Mouse (Mus musculus) adrenal gland, postnatal 25 days (tissue): ENCODE measurements around the gene Vamp1. TPM values are rescaled to one million over a fixed set of nuclear protein-coding genes. Genes with fewer than 3 reads are reported as not detected.

ENCODE experiments used
- DNase-seq: peaks from one replicate; pipeline ENCODE4 v3.0.0; 2021; ENCODE audit warnings: mixed read lengths
- total RNA-seq: library from RNA; stranded (reverse); gene quantifications from 2 replicates; pipeline ENCODE4 v1.2.3, GENCODE M21; 2021

Vamp1 gene
- total RNA-seq, 1 experiment from 2014 or later: 102 TPM

DNA sequence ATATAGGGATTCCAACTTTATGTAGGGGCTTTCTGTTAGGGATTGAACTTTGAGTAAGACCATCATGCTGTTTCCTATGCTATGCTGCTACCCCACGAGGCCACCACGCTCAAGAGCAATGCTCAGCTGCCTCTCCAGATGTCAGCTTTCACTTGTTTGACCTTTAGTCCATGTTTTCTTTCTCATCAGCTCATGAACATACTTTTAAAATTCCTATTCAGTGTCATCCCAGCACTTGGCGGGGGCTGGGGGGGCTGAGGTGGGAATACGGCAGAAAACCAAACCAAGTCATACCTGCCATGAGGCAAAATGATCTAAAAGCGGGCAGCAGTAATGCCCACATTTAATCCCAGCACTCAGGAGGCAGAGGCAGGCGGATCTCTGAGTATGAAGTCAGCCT lies 2.2 kb upstream of the Vamp1 start:
- DNase-seq: no peak

DNA sequence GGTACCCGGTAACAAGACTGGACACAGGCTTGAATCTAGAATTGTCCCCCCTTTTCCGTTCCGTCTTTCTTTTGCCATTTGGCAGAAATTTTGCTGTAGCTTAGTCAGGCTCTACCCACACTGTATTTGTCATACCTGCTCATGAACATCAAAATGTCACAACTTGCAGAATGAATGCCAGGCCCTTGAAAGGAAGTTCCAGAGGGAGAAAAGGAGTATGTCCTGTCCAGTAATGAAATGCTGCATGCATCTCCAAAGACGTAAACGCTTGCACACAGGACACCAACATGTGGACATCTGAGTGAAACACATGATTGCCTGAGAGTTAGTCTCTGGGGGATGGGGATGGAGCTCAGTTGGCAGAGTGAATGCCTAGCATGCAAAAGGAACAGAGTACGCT lies 1.6 kb upstream of the Vamp1 start:
- DNase-seq: no peak

DNA sequence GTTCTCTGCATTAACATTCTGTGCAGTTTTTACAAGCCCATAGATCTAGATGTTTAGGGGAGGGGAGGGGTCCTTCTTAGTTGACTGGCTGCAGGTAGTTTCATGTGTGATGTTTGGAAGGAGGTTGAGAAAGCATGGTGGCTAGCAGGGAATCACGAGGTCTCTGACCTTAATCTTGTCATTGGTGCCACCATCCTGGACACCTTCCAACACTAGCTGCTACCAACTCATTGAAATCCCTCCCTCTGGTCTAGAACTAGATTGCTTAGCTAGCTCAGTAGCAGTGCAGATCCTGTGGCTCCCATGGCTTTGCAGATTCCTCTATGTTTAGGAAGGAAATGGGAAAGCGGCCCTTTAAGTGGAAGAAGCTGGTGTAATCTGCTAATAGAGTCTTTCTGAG lies 1.5 kb downstream of the Vamp1 start:
- DNase-seq: peak; percentile 53

DNA sequence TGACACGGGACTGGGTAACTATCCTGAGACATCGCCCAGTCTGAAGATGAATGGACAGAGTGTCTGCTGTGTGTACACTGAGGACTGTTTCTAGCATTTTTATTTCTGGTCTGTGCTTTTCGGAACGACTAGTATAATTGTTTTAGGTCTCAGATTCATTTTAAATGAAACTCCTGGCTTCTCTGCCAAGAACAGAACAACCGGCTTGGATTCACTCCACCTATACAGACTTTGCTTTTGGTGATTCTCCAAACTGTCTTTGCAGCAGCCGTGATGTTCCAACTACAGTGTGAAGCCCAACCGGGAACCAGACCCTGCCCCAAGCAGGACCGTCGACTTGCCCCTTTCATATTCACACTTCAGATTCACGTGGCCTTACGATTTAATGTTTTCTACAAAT lies 2.5 kb downstream of the Vamp1 start:
- no peak for DNase-seq

DNA sequence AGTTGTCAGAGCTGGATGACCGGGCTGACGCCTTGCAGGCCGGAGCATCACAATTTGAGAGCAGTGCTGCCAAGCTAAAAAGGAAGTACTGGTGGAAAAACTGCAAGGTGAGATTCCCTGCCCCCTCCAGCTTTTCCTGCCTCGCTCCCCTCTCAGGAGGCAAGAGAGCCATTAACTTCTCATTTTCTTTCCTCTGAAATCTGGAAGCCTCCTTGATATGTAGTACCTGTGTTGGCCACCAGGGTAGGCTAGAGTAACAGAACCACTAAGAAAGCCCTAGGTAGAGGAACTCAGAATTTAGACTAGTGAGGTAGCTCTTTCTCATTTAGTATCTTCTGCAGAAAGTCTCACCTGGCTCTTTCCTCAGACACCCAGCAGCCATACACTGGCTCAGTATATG lies 3.6 kb downstream of the Vamp1 start:
- DNase-seq: no peak

DNA sequence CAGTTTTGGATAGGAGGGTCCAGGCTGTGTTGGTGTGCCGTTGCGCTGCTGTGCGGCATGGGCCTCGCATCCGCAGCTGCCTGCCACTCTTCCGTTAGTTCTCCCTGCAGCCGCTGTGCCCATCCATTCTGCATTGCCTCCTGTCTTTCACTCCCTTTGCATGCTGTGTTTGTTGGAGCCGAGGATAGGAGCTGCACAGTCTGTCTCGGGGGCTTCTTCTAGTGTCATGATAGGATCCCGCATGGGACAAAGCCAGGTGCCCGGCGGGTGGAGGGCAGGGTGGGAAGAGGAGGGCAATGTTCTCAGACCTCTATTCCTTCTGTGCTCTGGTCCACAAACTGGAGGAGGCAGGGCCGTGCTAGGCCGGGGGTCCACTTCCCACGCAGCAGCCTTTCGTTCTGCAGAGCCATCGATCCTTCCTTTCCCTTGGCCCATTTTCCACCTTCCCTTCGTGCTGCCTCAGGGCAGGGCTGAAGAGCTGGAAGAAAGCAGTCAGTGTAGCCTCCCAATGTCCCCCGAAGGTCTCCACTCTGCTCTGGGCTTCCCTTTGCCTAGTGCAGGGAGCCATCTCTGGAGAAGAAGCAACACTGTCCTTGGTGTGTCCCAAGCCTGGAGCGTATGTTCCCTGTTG lies 5.9 kb downstream of the Vamp1 start:
- no peak for DNase-seq

DNA sequence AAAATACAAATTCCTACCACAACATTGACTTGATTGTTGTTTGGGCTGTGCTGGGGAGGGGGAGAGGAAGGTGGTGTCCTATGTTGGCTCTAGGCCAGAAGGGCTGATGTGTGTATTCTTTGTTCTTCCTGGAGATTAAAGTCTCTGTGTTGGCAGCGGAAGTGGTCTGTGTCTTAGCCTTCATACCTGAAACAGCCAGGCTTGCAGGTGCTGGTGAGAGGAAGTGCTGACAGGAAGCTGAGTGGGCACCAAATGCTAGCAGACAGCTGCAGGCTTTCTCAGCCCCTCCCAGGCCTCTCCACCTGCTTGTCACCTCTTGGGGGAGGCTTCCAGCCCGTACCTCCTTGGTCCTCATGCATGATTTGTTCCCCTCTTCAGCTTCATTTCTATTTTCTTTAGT lies 6.8 kb downstream of the Vamp1 start:
- no peak for DNase-seq

DNA sequence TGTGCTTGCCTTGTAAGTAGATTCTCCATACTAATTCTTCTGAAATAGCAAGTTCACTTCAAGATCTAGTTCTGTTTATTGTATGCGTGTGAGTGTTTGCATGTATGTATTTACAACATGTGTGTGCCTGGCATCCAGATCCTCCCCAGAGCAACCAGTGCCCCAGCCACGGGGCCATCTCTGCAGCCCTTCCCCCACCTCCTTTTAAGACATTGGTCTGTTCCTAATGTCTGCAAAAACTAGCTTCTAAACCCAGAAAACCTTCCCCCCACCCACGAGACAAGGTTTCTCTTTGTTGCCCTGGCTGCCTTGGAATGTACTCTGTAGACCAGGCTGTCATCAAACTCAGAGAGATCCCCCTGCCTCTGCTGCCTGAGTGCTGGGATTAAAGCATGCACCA lies 7.2 kb downstream of the Vamp1 start:
- no peak for DNase-seq

DNA sequence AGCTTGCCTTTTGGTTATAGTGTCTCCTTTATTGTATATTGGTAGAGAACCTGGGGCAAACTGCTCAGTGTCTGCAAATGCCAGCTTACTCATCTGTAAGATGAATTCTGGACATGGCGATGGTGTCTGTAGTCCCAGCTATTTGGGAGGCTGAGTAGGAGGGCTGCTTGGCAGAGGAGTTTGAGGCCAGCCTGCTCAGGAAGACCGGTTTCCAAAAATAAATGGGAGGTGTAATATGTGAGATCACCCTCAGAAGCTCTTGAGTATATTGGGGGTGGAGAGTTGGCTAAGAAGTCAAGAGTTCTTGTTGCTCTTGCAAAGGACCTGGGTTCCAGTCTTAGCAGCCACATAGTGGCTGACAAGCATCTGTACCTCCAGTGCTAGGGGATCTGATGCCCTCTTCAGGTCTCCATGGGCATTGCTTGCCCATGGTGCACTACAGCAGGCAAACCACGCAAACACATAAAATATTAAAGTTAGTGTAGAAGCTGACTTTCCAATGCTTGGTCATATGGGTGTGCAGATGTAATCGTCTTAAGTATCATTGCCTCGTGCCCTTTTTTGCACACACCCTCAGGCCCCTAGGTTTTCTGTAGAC lies 10.3 kb downstream of the Vamp1 start:
- no peak for DNase-seq

DNA sequence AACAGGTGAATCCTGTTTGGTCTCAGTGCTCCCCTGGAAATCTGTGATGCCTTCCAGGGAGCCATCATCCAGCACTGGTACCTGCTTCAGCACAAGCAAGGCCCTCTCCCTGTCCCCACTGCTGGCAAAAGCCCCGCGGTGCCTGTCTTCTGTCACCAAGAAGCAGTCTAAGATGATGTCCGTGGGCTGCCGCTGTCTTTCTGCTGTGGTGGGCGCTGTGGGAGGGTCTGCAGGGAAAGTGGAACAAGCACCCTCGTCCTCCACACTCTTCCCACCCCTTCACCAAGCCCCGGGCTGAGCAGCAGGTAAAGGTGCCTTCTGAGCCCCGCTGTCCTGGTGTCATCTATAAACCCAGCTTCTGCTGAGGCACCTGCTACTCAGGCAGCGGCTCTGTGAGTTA lies 15.2 kb downstream of the Vamp1 start:
- DNase-seq: no peak

DNA sequence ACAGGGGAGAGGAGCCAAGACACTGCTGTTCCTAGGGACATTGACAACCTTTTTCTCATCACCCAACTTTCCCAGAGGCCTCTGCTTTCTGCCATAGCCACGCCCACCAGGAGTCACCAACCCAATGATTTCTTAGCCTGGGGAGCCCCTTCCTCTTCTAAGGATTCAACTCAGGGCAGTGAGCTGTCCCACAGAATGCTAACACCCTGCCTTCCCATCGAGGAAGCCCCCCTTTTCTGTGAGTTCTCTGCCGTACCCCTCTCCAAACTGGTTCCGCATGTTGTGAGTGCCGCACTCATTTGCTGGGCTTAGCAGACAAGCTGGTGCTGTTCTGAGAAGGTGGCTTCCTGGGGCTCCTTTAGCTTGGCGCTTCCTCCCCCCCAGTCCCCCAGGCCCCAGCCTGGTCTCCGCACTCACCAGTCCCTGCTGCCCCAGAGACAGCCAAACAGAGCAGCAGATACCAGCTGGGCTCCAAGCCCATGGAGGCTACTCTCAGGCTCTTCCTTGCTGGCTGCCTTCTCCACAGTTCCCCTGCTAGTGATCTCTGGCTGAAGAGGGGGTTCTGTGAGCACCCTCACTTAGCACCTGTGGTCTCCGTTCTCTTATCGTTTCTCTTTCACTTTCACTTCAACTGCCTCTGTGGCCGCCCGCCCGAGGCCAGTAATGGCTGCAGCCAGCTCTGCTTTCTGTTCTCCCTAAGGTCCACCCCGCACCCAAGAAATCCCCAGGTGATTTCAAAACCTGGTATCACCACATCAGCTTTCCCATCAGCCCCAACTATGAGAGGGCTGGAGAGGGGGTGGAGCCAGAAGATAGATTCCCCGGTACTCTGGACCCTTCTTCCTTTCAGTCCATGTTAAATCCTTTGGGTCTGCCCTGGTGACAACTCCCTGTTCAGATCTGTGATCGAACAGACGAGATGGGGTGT lies 16.0 kb downstream of the Vamp1 start, which contains the start of gene Tapbpl:
Gene Tapbpl (minus strand): TSS at position 744 of the 928 bp plus-strand sequence.
- peak; percentile 56 for DNase-seq

DNA sequence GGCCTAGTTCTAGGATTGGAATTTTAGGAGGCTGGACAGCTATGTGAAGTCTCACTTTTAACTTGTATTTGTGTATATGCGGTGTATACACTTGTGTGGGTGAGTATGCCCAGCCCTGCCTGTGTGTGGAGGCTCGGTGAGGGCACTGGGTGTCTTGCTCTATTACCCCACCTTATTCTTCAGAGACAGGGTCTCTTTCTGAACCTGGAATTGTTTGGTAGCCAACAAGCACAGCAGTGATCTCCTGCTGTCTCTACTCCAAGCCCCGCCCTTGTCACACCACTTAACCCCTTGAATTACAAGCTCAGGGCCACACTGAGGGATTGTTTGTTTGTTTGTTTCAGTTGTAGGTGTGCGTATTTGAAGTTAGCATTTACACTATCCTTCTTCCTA lies 16.7 kb downstream of the Vamp1 start:
- no peak for DNase-seq

DNA sequence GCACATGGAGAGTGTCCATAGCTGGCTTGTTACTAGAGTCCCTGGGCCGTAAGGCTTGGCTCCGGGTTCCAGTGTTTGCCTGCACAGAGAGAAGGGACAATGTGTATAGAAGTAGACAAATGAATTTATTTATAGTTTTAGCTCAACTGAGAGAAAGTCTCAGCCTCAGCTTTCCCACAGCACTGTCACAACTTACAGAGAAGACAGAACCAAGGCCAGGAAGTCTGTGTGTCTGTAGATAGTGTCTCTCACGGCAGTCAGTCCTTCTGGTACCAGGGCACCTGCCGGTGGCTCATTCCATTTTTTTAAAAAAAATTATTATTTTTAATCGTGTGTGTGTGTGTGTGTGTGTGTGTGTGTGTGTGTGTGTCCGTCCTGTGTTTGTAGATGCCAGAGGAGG lies 17.2 kb downstream of the Vamp1 start:
- no peak for DNase-seq

DNA sequence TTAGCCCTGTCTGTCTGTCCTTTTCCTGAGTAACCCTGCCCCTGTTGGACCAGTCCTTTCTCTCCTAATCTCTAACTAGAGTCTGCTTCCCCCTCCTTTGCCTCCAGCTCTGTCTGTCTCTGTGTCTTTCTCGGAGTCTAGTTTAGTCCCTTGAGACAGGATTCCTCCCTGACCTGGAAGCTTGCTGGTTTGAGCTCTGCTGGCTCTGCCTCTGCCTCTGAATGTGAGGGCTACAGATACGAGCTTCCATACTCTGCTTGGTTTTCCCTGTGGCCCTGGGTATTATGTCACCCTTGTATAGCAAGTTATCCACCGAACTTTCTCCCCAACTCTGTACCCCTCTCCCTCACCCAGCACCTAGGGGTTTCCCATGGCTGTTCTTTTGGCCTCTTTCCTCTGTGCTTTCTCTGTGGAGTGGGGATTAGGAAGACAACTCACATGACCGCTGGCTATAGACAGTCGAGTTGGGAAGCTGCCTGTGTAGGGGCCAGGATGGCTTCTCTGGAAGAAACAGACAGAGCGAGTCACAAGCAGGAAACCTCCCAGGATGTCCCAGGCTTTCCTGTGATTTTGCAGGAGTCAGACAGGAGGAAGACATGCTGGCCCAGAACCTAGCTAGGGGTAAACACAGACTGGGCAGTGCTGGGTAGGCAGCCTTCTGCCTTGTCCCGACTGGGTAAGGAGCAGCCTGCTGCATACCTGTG lies 18.6 kb downstream of the Vamp1 start:
- no peak for DNase-seq

DNA sequence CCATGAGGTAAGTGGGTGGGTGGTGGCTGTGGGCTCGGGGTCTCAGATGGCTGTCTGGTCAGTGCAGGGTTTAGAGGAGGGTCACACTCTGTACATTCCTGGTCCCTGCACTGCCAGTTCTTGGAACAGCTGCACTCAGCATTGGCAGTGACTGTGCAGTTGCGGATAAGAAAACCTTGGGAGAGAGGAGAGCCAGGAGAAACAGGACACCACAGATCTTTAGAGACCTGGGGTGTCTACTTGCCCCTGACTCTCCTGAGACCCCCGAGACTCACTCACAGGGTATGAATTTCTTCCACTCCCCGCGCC lies 19.1 kb downstream of the Vamp1 start:
- DNase-seq: no peak

DNA sequence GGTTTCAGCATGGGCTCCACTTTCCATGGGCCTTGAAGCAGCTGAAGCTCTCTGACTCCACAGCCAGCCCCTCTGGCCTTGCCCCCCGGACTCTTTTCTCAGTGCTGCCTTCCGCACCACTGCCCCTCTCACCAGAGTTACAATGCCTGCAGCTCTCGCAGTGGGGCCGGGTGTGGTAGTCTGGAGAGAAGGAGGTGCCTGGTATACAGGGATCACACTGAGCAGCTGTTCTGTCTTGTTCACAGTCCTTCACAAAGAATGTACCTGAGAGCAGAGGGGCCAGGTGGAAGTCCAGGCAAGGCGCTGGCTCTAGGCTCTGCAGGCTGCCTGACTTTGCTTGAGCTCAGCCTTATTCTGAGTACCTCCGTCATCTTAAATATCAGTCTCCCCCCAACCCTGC lies 21.0 kb downstream of the Vamp1 start:
- DNase-seq: no peak

DNA sequence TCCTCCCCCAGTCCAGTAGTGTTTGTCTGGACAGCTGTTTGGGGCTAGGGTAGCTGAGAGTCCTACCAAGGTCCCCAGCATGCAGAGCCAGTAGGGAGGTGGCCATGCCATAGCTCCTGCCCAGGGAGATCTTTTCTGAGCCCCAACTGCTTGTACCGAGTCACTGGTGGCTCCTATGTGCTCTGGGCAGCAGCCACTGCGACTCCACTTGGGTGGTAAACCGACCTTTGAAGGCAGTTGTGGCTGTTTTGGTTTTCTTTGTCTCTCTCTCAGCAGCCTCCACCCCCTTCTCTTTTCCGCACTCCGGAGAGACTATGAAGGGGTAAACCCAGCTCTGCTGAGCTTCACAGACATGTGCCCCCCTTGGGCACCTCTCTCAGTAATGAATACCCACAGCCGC lies 21.4 kb downstream of the Vamp1 start, which contains the start of gene Cd27:
Gene Cd27 (minus strand): TSS at position 229 of the 400 bp plus-strand sequence.
- DNase-seq: no peak

DNA sequence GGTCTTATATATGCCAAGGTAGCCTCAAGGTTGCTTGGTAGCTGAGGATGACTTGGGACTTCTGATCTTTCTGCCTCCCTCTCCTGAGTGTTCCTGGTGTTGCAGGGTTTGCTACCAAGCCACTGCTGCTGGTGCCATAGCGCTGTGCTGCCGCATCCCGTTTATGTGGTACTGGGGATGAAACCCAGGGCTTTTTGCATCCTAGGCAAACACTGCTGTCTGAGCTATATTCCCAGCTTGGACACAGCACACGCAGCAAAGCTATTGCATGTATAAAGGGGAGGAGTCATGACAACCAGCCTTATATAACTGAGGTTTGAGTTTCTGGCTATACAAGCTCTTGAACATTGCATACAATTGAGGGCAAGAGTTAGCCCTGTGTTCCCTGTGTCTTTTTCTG lies 22.1 kb downstream of the Vamp1 start:
- no peak for DNase-seq

DNA sequence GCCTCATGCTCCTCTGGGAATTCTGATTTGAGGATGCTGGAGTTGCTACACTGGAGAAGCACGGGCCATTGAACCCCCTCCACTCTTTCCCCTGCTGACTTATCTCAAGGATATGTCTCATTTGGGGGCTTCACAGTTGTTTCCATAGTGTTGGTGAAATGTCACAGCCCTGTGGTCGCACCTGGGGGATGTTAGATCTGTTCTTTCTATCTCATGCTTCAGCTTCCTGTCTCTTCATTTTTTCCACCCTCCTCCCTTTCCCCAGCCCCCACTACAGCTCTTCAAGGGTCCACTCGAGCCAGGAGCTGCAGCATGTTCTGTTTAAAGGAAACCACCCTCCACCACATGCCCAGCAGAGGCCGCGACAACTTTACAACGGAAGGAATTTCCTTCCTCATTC lies 23.0 kb downstream of the Vamp1 start:
- no peak for DNase-seq

DNA sequence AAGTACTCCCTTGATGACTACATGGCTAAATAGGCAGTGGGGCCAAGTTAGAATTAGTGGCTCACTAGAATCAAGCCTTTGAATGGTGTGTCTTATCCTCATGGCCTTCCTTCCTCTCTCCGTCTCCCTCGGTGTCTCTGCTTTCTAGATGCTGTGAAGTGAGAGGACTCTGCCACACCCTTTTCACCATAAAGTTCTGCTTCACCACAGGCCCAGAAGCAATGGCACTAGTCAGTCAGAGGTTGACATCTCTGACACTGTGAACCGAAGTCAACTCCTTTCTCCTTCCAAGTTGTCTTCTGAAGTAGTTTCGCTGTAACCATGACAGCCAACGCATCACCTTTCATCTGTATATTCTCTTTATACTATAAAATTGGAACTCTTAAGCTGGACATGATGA lies 24.2 kb downstream of the Vamp1 start:
- no peak for DNase-seq

DNA sequence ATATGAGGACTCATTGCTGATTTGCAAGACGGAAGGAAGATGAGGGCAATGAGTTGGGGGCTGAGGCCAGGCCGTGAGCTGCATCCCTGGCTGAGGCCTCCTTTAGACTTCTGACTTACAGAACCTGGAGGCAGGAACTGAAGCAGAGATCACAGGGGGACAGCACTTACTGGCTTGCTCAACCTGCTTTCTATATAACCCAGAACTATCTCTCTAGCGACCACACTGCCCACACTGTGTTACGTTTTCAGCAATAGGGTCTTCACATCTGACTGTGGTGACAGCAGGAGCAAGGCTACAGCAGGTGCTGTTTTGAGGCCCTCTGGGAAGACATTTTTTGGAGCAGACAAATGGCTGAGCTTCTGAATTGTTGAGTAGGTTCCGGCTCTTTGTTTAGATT lies 25.3 kb downstream of the Vamp1 start:
- DNase-seq: no peak

DNA sequence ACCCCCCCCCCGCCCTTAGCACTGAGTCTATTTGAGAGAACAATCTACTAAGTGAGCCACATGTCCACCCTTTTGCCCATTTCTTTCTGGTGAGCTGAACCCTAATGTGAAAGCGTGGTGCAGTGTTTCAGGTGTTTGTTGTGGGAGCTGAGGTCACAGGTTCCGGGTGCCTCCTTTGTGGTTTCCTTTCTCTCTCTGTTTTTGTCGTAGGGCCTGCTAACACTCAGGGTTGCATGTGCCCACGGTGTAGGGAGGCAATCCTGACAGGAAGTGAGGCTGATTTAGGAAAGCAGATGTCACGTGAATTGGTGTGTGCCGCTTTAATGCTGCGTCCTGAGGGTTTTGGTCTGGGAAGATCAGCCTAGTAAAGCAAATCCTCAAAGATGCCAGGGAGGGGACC lies 26.2 kb downstream of the Vamp1 start:
- no peak for DNase-seq

DNA sequence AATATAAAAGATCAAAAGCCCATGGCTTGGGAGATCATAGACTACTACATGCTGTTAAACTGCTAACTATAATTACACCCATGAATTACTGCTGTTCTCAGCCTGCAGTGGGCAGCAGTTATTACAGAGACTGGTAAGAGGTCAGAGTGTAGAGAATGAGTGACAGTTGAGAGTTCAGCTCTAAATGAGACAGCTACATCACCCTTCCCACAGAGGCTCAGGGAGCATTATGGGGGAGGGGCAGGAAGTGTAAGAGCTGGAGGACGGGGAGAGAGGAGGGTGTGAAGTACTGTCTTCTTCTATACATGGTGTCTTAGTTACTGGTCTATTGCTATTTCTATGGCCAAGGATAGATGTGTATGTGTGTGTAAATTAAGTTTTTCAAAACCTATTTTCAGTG lies 29.2 kb downstream of the Vamp1 start:
- no peak for DNase-seq
